Mouse (Mus musculus) heart, postnatal 36 days (tissue): ENCODE results near the gene Tubg1. TPM values are rescaled to one million over a fixed set of nuclear protein-coding genes. Genes with fewer than 3 reads are reported as not detected.
"Not testable (repeated sequence)": the region's sequence is repeated elsewhere in the genome, so short reads cannot be mapped to it uniquely, and the experiment has no call there.

ENCODE experiments used
- DNase-seq, 2 experiments: peaks; one replicate each; pipeline ENCODE4 v3.0.0; 2021 to 2022
- intact Hi-C: fragments of 180-260 bp; cut with DNase I; formaldehyde crosslinking; loops from one replicate; pipeline ENCODE4 v1.15.1; 2025
- total RNA-seq, 2 experiments: library from RNA; stranded (reverse); gene quantifications; 2 replicates each; pipeline ENCODE4 v1.2.3; 2021

Tubg1 gene
- total RNA-seq, 2 experiments from 2014 or later: 23.2 to 24.1 TPM

GRCm38 (mm10) chr11:101095314-101096024, 24.3 kb upstream of the Tubg1 start, which contains the start of gene Psmc3ip:
TSS of gene Psmc3ip (minus strand) at chr11:101095436.
- DNase-seq: peak; percentile 94 to 96
- intact Hi-C loops: loop anchor here (1.0 to 5.0 kb wide), 3 partner anchors 23 to 207 kb away; partner anchors contain the start of genes Becn1, Retreg3 and Tubg1

DNA sequence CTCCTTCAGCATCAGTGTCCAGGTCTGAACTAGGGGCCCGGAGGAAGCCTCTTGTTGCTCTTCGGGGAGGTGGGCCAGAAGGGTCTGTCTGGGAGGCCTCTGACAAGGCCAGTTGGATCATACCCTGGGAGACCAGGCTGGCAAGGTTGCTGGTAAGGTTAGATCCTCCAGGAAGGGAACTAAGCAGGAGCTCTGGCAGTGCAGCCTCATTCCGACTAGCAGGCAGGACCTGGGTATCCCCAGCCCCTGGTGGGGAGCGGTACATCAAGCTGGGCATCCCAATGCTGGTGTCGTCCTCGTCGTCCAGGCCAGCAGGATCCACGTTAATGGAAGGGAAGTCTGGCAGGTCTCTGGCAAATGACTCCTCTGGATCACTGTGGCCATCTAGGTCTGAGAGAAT, 21.5 kb upstream of the Tubg1 start:
- DNase-seq: no peak
- intact Hi-C loops: loop anchor here (5.0 kb wide), 1 partner anchor 204 kb away; the partner anchor contains the start of gene Becn1

GRCm38 (mm10) chr11:101103011-101103410, 16.7 kb upstream of the Tubg1 start:
- intact Hi-C loops: no loop called here
- DNase-seq: no peak

DNA sequence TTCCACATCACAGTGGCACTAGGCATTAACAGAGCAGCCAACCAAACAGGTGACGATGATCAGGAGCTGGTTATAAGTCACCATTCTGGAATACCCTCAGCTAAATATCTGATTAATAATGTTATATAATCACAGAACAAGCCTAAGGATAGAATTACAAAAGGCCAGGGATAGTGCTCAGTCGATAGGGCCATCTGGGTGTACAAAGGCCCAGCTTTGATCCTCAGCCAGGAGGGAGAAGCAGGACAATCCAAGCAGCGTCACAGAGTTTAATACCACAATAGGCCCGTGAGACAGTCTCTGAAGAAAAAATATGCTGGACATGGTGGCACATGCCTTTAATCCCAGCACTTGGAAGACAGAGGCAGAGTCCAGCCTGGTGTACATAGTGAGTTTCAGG, 10.4 kb upstream of the Tubg1 start:
- no peak for DNase-seq
- intact Hi-C loops: no loop called here

GRCm38 (mm10) chr11:101110708-101111107, 9.0 kb upstream of the Tubg1 start:
- intact Hi-C loops: no loop called here
- DNase-seq: no peak

- DNase-seq: no peak
- intact Hi-C loops: no loop called here
Measured at GRCm38 (mm10) chr11:101111178-101111577, 8.6 kb upstream of the Tubg1 start.

- no peak for DNase-seq
- intact Hi-C loops: no loop called here
Measured at GRCm38 (mm10) chr11:101112186-101112585, 7.6 kb upstream of the Tubg1 start.

DNA sequence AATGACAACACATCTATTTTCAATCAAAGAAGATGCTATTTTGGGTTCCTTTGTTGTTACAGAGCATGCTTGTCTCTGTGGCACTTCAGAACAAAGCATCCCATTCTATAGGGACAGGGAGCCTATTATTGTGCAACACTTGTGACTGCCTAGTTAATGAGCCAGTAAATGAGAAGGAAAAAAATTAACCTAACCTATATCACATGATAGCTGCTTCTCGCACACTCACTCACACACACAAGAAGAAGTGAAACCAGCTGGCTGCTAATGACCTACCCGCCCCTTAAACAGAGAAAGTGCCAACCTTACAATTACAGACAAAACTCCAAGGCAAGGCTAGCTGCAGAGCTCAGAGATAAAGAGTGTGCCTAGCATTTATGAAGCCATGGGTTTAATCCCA, 4.2 kb upstream of the Tubg1 start:
- intact Hi-C loops: no loop called here

GRCm38 (mm10) chr11:101118105-101118504, 1.6 kb upstream of the Tubg1 start:
- no peak for DNase-seq
- intact Hi-C loops: loop anchor here (2.0 kb wide), 1 partner anchor 21 kb away; no protein-coding TSS in a partner anchor

More for the DNA sequence above, 4.2 kb upstream of the Tubg1 start:
- no peak for DNase-seq

DNA sequence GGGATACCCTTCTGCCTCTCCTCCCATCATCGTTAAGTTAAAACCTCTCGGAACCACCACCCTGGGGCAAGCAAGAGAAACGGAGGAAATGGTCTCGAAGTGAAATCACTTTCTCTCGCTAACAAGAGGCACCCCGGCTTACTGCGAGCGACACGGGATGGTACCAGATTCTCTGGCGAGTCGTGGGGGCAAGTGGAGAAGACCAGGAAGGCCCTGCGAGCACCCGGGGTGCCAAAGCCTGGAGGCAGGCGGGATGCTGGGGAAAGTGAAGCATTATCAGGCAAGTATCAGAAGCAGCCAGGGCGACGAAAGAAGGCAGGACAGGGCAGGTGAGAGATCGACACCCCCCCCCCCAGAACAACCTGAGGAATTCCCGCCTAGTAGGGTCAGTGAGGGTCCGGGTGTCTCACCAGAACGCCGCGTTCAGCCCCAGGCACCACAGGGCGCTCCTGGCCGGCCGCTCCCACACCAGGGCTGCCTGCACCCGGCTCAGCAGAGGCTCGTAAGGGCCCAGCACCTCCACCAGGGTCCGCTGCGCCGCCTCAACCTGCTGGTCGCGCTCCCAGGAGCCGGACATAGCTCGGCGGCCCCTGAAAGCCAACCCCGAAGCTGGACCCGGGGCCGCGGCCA, 492 bp upstream of the Tubg1 start:
- DNase-seq: no peak
- intact Hi-C loops: loop anchor here (2.0 kb wide), 1 partner anchor 22 kb away; no protein-coding TSS in a partner anchor

- DNase-seq: no peak
- intact Hi-C loops: loop anchor here (1.0 kb wide), 1 partner anchor 50 kb away; the partner anchor contains the start of gene Cntnap1
Measured at GRCm38 (mm10) chr11:101120545-101121188, 929 bp downstream of the Tubg1 start.

DNA sequence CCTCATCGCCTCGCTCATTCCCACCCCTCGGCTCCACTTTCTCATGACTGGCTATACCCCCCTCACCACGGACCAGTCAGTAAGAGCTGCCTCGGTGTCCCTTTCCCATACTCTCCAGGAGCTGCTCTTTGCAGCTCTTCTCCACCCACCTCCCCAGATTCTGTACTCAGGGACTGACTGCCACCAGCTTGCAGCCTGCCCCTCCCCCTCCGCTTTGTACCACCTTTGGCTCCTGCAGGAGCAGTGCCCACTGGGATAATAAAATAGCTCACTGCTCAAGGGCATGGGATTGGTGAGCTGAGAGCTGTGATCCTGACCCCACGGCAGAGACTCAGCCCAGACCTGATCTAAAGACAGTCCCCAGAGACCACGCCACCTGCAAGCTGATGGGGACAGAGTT, 4.8 kb downstream of the Tubg1 start:
- intact Hi-C loops: not testable (repeated sequence)

GRCm38 (mm10) chr11:101125008-101125407, 5.3 kb downstream of the Tubg1 start:
- intact Hi-C loops: not testable (repeated sequence)

More for the DNA sequence above, 4.8 kb downstream of the Tubg1 start:
- DNase-seq: not testable (repeated sequence)

DNA sequence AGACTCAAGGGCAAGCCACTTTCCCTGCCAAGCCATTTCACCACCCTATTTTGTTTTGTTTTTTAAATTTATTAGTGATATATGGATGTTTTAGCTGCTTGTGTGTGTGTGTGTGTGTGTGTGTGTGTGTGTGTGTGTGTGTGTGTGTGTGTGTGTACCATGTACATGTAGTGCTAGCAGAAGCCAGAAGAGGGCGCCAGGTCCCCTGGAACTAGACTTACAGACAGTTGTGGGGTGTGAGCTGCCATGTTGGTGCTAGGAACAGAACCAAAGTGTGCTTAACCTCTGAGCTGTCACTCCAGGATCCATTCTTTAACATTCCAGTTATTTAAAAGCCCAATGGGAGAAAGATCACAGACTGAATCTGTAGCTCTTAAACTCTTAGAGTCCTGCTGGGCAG, 7.3 kb downstream of the Tubg1 start:
- intact Hi-C loops: no loop called here
- no peak for DNase-seq

More at GRCm38 (mm10) chr11:101125008-101125407, 5.3 kb downstream of the Tubg1 start:
- not testable (repeated sequence) for DNase-seq

DNA sequence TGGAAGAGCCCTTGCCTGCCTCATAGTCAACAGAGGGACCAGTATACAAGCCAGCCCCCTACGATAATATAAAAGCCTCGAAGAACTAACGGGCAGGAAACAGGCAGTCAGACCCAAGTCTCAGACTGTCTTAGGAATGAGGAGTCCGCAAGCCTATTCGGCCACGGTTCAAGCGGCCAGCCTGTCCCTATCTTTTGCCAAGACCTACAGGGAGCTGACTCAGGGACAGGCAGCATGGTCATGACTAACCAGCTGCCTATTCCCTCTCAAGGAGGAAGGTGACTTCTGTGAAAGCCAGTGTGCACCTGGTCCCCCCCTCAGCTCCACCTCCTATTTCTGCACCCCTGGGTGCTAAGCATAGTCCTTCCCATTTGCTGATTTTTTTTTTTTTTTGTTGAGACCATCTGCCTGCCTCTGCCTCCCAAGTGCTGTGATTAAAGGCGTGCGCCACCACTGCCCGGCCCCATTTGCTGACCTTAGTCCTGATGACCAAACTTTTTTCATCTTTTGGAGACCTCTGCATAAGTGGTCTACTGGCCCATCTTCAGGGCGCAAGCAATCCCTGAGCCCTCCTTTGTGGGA, 9.3 kb downstream of the Tubg1 start:
- intact Hi-C loops: no loop called here

DNA sequence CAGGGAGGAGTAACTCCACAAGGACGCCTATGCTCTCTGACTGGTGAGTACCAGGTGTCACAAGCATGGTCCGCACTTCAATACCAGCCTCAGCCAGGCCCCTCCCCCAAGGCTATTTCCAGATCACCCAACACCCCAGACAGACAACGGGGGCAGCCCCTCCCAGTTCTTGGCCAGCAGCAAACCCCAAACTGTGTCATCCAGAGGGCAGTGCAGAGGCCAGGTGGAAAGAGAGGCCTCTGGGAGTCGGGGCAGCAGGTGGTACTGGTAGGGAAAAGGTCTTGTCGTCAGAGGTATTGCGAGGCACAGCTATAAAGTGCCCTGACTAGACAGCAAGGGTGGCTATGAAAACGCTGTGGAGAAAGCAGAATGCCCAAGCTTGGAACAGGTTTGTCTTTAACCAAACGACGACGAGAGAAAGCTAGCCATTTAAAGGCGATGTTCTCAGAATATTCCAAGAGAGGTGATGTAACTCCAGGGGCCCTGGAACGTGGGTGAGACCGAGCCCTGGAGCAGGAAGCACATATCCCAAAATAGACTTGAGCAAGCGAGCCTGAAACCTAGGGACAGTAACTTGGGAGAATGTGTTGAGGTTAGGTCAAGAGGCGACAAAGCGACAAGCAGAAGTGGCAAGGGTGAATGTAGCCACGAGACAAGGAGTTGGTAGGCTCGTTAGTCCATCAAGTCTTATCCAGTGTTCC, 10.5 kb downstream of the Tubg1 start:
- DNase-seq: peak; percentile 49 to 51
- intact Hi-C loops: no loop called here

More for the DNA sequence above, 9.3 kb downstream of the Tubg1 start:
- DNase-seq: no peak

DNA sequence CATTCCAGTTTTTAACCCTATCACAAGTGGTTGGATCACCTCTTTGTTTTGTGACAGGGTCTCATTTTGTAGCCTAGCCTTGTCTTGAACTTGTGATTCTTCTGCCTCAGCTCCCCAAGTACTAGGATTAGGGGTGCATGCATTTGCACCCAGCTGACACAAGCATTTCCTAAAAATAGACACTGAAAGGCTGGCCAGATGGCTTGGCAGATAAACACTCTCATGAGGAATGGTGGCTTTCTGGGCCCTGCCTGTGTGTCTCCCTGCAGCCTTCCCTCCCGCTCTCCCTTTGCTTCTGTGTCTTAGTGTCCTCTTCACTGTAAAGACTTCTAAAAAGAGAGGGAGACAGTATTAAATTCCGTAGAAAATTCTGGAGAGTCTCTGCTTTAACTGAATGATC, 11.4 kb downstream of the Tubg1 start:
- no peak for DNase-seq
- intact Hi-C loops: no loop called here

DNA sequence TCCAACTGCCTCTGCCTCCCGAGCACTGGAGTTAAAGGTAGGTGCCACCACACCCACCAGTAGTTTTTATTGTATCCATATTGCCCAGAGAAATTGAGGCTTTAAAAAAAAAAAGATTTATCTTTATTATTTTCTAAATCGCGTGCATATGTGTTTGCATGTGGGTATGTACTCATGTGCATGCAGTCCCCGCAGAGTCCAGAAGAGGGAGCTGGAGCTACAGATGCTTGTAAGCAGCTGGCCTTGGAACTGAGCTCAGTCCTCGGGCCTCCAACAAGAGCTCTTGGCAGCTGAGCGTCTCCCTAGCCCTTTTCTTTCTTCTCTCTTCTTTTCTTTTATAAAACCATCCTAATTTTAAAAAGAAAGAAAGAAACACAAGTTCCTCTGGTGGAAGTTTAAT, 12.0 kb downstream of the Tubg1 start:
- intact Hi-C loops: no loop called here
- DNase-seq: no peak

GRCm38 (mm10) chr11:101133037-101133436, 13.3 kb downstream of the Tubg1 start:
- intact Hi-C loops: no loop called here

GRCm38 (mm10) chr11:101134217-101134865, 14.6 kb downstream of the Tubg1 start:
- no peak for DNase-seq
- intact Hi-C loops: no loop called here

More at GRCm38 (mm10) chr11:101133037-101133436, 13.3 kb downstream of the Tubg1 start:
- no peak for DNase-seq
